Mouse (Mus musculus): ENCODE measurements around the gene Itprip. TPM values are rescaled to one million over a fixed set of nuclear protein-coding genes. Genes with fewer than 3 reads are reported as not detected.

Itprip gene
- polyA plus RNA-seq, 1 experiment from 2014 or later, result 3.6 TPM

GRCm38 (mm10) chr19:47934636-47935238, 15.6 kb upstream of the Itprip start:
- Histone ChIP-seq H3K27me3 (replicated peaks) (peaks cover 5% of the 10 kb centered on the region; the same call in 1 of the 2 replicates), H3K4me3 (replicated peaks) (no peak overlapping the region), H3K4me1 (peaks cover 17% of the 10 kb centered on the region), H3K9ac (replicated peaks) (no peak overlapping the region), H3K36me3 (no peaks in the 10 kb centered on the region), H3K9me3 (replicated peaks) (no peaks in the 10 kb centered on the region), H3K4me2 (no peak overlapping the region), H3K27ac (replicated peaks) (no peak overlapping the region)
- no peak for ATAC-seq (ENCODE audit: low FRiP score)
- 76% methylated on average over 16 of the region's 16 CpGs for WGBS

- no peak overlapping the region for H3K27ac ChIP-seq (replicated peaks)
- 95% methylated on average over 8 of the region's 8 CpGs for WGBS
- no peaks in the 10 kb centered on the region for H3K9me3 ChIP-seq (replicated peaks)
- no peak overlapping the region for H3K4me2 ChIP-seq
- peaks cover 17% of the 10 kb centered on the region for H3K4me1 ChIP-seq
- H3K4me3 ChIP-seq (replicated peaks), result no peak overlapping the region
- no peak for ATAC-seq (ENCODE audit: low FRiP score)
- H3K9ac ChIP-seq (replicated peaks), result no peak overlapping the region
- H3K27me3 ChIP-seq (replicated peaks), result peaks cover 5% of the 10 kb centered on the region; the same call in 1 of the 2 replicates
- no peaks in the 10 kb centered on the region for H3K36me3 ChIP-seq
These were observed 15.0 kb upstream of the Itprip start for GRCm38 (mm10) chr19:47934146-47934545.

GRCm38 (mm10) chr19:47931982-47932638, 13.0 kb upstream of the Itprip start:
- Histone ChIP-seq H3K4me2 (no peak overlapping the region), H3K4me3 (replicated peaks) (no peak overlapping the region), H3K9ac (replicated peaks) (no peak overlapping the region), H3K27me3 (replicated peaks) (0 out of 2 replicates have a peak, but pooled peaks cover 2% of the 10 kb centered on the region), H3K27ac (replicated peaks) (no peak overlapping the region), H3K4me1 (peaks cover 5% of the 10 kb centered on the region), H3K9me3 (replicated peaks) (no peaks in the 10 kb centered on the region), H3K36me3 (no peaks in the 10 kb centered on the region)
- WGBS, result 41% methylated on average over 7 of the region's 7 CpGs
- ATAC-seq (ENCODE audit: low FRiP score), result no peak; the same call in 1 of the 2 replicates

- Histone ChIP-seq H3K4me3 (replicated peaks) (no peak overlapping the region), H3K4me2 (no peak overlapping the region), H3K9ac (replicated peaks) (no peak overlapping the region), H3K27me3 (replicated peaks) (no peaks in the 10 kb centered on the region), H3K9me3 (replicated peaks) (no peaks in the 10 kb centered on the region), H3K4me1 (no peaks in the 10 kb centered on the region), H3K36me3 (no peaks in the 10 kb centered on the region), H3K27ac (replicated peaks) (no peak overlapping the region; the same call in 1 of the 2 replicates)
- 67% methylated on average over 4 of the region's 4 CpGs for WGBS
- no peak for ATAC-seq (ENCODE audit: low FRiP score)
These were observed 9.9 kb upstream of the Itprip start for GRCm38 (mm10) chr19:47929043-47929442.

GRCm38 (mm10) chr19:47927032-47927431, 7.9 kb upstream of the Itprip start:
- no peak overlapping the region for H3K4me3 ChIP-seq (replicated peaks)
- H3K27ac ChIP-seq (replicated peaks), result no peak overlapping the region
- H3K4me2 ChIP-seq, result no peak overlapping the region
- 86% methylated on average over 2 of the region's 2 CpGs for WGBS
- no peak overlapping the region for H3K9ac ChIP-seq (replicated peaks)
- ATAC-seq (ENCODE audit: low FRiP score), result no peak
- no peaks in the 10 kb centered on the region for H3K36me3 ChIP-seq
- H3K4me1 ChIP-seq, result no peaks in the 10 kb centered on the region
- no peaks in the 10 kb centered on the region for H3K9me3 ChIP-seq (replicated peaks)
- no peaks in the 10 kb centered on the region for H3K27me3 ChIP-seq (replicated peaks)

GRCm38 (mm10) chr19:47925819-47926218, 6.7 kb upstream of the Itprip start:
- Histone ChIP-seq H3K4me3 (replicated peaks) (no peak overlapping the region), H3K4me2 (no peak overlapping the region), H3K27me3 (replicated peaks) (no peaks in the 10 kb centered on the region), H3K36me3 (no peaks in the 10 kb centered on the region), H3K9ac (replicated peaks) (no peak overlapping the region), H3K27ac (replicated peaks) (no peak overlapping the region), H3K9me3 (replicated peaks) (no peaks in the 10 kb centered on the region), H3K4me1 (no peaks in the 10 kb centered on the region)
- no peak for ATAC-seq (ENCODE audit: low FRiP score)
- WGBS, result 84% methylated on average over 7 of the region's 7 CpGs

GRCm38 (mm10) chr19:47919966-47920375, 872 bp upstream of the Itprip start:
- Histone ChIP-seq H3K27me3 (replicated peaks) (no peaks in the 10 kb centered on the region), H3K36me3 (no peaks in the 10 kb centered on the region), H3K27ac (replicated peaks) (peak overlapping the region; percentile 88; the same call in 1 of the 2 replicates), H3K4me3 (replicated peaks) (peak overlapping the region; percentile 76), H3K4me1 (peaks cover 22% of the 10 kb centered on the region), H3K9ac (replicated peaks) (no peak overlapping the region), H3K4me2 (peak overlapping the region; percentile 94), H3K9me3 (replicated peaks) (no peaks in the 10 kb centered on the region)
- 0 out of 2 replicates have a peak, but pooled peaks have one; percentile 4 for ATAC-seq (ENCODE audit: low FRiP score)
- WGBS, result 3% methylated on average over 8 of the region's 8 CpGs

GRCm38 (mm10) chr19:47918455-47919101, 521 bp downstream of the Itprip start:
- Histone ChIP-seq H3K27ac (replicated peaks) (peak overlapping the region; percentile 88), H3K4me3 (replicated peaks) (peak overlapping the region; percentile 76), H3K27me3 (replicated peaks) (no peaks in the 10 kb centered on the region), H3K9ac (replicated peaks) (peak overlapping the region; percentile 75), H3K4me1 (peaks cover 22% of the 10 kb centered on the region), H3K9me3 (replicated peaks) (no peaks in the 10 kb centered on the region), H3K36me3 (no peaks in the 10 kb centered on the region), H3K4me2 (peak overlapping the region; percentile 94)
- under 1% methylated on average over 29 of the region's 29 CpGs for whole genome bisulfite sequencing
- peak; percentile 56 for ATAC-seq (ENCODE audit: low FRiP score)

- 16% methylated on average over 9 of the region's 9 CpGs for WGBS
- no peak for ATAC-seq (ENCODE audit: low FRiP score)
These were observed 1.1 kb downstream of the Itprip start for GRCm38 (mm10) chr19:47918016-47918415.

GRCm38 (mm10) chr19:47917396-47917795, 1.7 kb downstream of the Itprip start:
- H3K27me3 ChIP-seq (replicated peaks), result no peaks in the 10 kb centered on the region
- H3K4me3 ChIP-seq (replicated peaks), result peak overlapping the region; percentile 76; the same call in 1 of the 2 replicates
- peak overlapping the region; percentile 94 for H3K4me2 ChIP-seq
- H3K36me3 ChIP-seq, result no peaks in the 10 kb centered on the region
- 0 out of 2 replicates have a peak overlapping the region, but pooled peaks have one; percentile 75 for H3K9ac ChIP-seq (replicated peaks)
- H3K27ac ChIP-seq (replicated peaks), result no peak overlapping the region
- no peak for ATAC-seq (ENCODE audit: low FRiP score)
- 9% methylated on average over 4 of the region's 4 CpGs for WGBS
- peaks cover 22% of the 10 kb centered on the region for H3K4me1 ChIP-seq
- H3K9me3 ChIP-seq (replicated peaks), result no peaks in the 10 kb centered on the region

More at GRCm38 (mm10) chr19:47918016-47918415, 1.1 kb downstream of the Itprip start:
- Histone ChIP-seq H3K4me1 (peaks cover 22% of the 10 kb centered on the region), H3K9ac (replicated peaks) (peak overlapping the region; percentile 75), H3K4me3 (replicated peaks) (peak overlapping the region; percentile 76), H3K27ac (replicated peaks) (0 out of 2 replicates have a peak overlapping the region, but pooled peaks have one; percentile 88), H3K9me3 (replicated peaks) (no peaks in the 10 kb centered on the region), H3K4me2 (peak overlapping the region; percentile 94), H3K36me3 (no peaks in the 10 kb centered on the region), H3K27me3 (replicated peaks) (no peaks in the 10 kb centered on the region)

GRCm38 (mm10) chr19:47915251-47915650, 3.8 kb downstream of the Itprip start:
- no peaks in the 10 kb centered on the region for H3K36me3 ChIP-seq
- no peak overlapping the region for H3K9ac ChIP-seq (replicated peaks)
- peaks cover 24% of the 10 kb centered on the region for H3K4me1 ChIP-seq
- H3K9me3 ChIP-seq (replicated peaks), result no peaks in the 10 kb centered on the region
- no peak overlapping the region for H3K4me2 ChIP-seq
- no peaks in the 10 kb centered on the region for H3K27me3 ChIP-seq (replicated peaks)
- H3K4me3 ChIP-seq (replicated peaks), result no peak overlapping the region
- no peak for ATAC-seq (ENCODE audit: low FRiP score)
- 78% methylated on average over 4 of the region's 4 CpGs for WGBS
- H3K27ac ChIP-seq (replicated peaks), result no peak overlapping the region
